Mouse (Mus musculus): Measurements from ENCODE around the gene Clcc1.

Clcc1 gene

DNA sequence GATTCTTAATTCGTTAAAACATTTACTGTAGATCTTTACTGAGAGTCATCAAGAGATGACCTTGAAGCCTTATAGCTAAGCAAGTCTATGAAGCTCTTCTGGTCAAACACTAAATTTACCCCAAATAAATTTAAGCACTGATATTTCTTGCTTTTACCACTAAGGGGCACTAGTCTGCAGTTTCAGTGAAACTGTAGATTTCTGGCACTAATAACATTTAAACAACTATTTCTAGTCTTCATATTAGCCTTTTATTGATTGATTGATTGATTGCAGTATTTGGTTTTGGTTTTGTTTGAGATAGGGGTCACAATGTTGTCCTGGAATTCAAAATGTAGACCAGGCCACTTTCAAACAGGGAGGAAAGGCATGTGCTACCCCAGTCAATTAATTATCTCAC, 47.5 kb downstream of the Clcc1 start:
- DNase-seq (ENCODE audit: low spot score) = no peak

DNA sequence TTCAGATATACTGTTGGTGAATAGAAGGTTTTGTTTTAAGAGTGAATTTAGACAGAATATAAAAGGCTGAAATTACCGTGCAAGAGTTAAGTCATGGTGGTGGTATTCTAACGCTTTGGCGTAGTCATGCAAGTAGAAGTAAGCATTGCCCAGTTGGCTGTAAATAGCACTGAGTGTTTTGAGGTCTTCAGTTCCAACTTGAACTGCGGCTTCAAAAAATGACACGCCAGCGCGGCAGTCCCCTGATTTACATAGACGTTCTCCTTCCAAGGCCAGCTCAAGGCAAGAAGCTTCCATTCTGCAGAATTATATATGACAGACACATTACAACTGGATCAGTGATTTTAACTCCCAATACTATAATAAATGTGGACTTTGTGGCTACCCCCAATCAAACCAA, 49.1 kb downstream of the Clcc1 start:
- no peak for DNase-seq (ENCODE audit: low spot score)

DNA sequence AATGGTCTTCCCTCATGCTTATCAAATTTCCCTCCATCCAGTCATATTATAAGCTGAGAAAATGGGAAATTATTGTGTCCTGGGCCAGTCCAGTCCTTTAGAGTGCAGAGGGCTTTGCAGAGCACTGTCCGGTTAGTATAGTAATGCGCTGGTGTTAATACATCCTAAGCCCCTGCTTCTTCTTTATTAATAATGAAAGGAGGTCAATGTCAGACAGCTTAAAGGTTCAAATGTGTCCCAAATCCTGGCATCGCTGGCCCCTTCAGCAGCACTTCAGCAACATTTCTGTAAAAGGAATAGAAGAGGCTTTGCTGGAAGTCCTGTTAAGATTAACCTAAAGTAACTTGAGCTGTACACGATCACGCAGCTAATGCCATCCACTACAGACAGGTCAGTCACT, 57.6 kb downstream of the Clcc1 start:
- no peak for DNase-seq (ENCODE audit: low spot score)

DNA sequence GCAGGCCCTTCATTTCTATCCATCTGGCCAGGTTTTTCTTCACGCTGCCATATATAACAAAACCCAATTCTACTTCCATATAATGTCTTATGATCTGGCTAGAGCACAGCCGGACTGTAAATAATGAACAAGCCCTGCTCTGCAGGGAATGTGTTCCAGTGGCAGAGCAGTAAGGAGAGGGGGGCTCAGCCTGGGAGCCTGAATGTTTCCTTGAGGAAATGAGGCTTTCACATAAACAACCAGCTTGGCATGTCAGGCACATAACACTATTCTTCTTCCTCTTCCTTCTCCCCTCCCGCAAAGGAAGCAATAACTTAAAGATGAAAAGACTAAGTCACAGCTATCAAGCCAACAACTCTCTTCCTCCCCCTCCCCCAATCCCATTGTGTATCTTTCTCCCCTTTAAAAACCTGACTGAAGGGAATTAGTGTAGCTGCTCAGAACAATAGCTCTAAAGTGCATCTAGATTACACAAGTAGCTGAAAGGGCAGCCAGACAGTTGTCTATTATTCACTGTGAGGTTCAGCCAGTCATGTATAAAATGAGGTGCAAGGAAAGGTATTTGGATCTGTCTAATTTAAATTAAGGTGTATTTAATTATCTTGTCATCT, 59.5 kb downstream of the Clcc1 start:
- peak; percentile 23 for DNase-seq (ENCODE audit: low spot score)

DNA sequence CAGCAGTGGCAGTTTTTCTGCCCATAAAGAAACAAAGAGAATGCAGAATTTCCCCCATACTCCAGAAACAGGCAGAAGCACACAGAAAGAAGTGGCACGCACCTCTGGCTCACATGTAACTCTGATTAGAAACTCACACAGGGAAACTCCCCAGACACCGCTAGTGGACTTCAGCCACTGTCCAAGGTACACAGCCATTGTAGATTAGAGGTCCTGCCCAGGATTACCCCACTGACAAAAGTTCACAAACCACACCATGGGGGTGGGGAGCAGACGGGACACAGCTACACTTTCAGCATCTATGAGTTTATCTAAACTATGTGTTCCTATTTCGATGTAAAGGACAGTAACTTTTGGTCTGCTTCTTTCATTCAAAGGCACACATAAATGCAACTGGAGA, 61.1 kb downstream of the Clcc1 start:
- DNase-seq (ENCODE audit: low spot score) = peak; percentile 79

DNA sequence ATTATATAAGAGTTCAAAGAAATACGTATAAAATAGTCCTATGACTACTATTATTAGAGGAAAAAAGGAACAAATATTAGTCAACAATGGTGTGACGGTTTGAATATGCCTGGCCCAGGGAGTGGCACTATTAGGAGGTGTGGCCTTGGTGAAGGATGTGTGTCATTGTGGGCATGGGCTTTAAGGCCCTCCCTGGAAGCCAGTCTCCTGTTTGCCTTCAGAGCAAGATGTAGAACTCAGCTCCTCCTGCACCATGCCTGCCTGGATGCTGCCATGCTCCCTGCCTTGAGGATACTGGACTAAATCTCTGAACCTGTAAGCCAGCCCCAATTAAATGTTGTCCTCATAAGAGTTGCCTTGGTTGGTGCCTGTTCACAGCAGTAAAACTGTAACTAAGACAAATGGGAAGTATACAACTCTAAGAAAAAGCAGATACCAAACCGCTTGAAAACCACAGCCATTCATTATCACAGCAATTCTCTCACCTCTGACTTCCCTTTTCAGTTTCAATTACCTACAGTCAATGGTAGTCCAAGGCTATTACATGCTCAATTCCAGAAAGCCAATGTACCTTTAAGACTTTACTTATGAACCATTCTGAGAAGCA, 64.3 kb downstream of the Clcc1 start:
- no peak for DNase-seq (ENCODE audit: low spot score)

DNA sequence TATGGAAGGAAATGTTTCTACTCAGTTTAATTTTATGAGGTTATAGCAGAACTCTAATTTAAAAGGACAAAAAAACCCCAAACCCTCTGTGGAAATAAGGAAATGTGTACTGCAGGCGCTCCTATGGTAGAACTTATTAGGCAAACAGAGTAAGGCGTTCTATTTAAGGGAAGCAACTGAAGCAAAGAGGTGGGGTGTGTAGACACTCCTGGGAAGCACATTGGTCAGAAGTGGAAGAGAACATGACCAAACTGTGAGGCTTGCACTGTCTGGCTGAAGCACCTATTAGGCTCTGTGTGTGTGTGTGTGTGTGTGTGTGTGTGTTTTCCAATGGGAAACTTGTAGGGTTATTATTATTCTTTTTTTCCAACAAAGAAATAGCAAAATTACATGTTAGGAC, 65.6 kb downstream of the Clcc1 start:
- no peak for DNase-seq (ENCODE audit: low spot score)

DNA sequence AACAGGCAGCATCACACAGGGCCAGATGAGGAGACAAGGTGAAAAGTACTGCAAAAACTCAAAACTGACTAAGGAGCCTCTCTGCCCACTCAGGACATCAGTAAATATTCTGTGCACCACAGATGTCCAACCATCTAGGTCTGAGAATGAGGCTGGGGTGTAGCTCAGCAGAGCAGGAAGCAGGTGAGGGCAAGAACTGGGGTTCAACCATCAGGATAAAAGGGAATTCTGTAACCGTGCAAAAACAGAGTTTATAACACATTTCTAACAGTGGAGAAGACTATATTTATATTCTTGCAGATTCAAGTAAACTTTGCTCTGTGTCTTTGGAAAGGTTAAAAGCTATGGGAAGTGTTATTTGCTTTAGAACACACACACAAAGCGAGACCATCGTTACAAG, 66.0 kb downstream of the Clcc1 start:
- no peak for DNase-seq (ENCODE audit: low spot score)

DNA sequence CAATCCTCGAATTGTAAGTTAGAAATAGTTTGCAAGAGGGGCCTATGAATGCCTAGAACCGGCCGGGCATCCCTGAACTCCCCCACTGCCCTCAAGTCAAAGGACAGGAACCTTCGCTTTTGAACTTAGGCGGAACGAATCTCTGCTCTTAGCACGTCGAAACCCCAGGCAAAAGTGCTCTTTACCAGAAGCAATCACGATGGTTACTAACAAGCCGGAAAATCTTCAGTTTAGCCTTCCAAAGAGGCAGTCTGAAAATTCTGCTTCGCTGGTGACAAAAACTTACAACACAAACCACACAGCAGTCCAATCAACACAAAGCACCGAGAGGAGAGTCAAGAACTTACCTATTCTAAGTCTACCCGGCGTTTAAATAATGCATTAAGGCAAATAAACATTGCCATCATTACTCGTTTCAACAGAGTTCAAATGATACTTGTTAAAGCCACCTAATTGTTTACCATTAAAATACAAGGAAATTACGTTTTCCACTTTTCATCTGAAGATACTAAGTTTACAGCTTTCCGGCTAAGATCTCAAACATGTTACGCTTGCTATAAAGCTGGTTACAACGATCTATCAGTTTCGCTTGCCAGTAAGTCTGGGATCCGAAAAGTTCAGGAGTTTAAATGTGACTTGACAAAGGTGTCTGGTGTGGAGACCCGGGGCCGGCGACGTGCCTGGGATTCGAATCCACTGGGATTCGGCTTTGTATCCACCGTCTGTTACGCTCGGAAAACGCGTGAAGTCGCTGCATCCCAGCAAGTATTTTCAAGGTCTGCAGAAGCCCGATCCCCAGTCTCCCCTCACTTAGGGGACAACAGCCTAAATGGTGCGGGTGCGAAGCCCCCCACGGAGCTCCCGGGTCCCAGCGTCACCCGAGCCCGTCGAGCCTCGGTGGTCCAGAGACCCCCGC, 67.6 kb downstream of the Clcc1 start:
- DNase-seq (ENCODE audit: low spot score) = no peak

DNA sequence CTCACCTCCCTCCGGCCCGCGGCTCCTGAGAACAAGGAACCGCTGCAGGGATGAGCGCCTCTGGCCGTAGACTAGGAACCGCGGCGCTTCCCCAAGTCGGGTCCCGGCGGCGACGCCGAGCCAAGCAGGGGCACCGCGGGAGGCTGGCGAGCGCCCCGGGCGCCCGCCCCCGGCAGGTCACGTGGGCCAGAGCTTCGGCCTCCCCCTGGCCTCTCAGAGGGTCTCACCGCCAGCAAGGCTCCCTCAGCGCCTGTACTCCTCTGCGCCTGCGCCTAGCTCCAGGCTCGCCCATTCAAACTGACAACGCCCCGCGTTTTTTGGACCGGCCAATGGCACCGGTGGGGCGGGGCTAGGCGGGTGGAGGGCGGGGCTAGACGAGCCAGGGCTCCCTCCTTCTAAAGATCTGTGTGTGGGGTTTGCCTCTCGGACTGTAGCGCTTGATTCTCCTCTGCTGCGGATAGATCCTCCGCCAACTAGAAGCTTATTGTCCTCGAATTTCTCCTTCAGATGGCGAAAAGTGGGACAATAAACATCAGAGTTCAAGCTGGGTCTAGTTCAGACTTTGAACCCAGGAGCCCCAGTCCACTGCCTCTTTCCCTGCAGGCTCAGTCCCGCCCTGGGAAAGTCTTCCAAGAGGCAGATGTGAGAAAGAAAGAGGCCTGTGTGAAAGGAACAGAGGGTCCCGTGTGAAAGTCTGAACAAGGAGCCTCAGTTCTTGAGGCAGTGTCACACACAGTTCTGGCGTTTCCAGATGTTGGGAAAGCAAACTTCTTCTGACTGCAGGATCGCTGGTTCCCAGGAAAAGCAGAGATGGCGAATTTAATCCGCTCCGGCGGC, 68.5 kb downstream of the Clcc1 start, which contains the start of gene Gpsm2:
TSS of gene Gpsm2 (minus strand) at position 274 of the 837 bp plus-strand sequence.
- DNase-seq (ENCODE audit: low spot score) = peak; percentile 99

DNA sequence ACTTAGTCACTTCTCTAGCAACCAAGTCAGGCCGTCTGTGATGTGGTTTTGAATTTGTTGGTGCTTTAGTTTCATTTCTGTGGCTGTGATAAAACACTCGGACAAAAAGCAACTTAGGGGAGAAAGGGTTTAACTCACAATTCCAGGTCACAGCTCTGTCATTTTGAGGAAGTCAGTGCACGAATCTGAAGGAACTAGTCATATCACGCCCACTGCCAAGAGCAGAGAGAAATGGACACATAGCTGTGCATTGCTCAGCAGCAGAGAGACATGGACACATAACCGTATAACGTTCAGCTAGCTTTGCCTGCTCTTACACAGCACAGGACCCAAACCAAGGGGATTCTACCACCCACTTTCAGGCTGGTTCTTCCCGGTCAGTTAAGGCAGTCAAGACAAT, 72.7 kb downstream of the Clcc1 start:
- DNase-seq (ENCODE audit: low spot score) = no peak

DNA sequence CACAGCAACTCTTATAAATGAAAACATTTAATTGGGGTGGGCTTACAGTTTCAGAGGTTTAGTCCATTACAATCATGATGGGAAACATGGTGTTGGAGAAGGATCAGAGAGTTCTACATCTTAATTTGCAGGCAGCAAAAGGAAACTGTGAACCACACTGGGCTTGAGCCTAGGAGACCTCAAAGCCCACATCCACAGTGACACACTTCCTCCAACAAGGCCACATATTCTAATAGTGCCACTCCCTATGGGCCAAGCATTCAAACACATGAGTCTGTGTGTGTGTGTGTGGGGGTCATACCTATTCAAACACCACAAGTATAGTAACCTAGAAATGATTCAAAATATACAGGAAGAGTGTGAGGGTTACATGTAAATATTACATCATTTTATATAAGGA, 73.6 kb downstream of the Clcc1 start:
- no peak for DNase-seq (ENCODE audit: low spot score)

DNA sequence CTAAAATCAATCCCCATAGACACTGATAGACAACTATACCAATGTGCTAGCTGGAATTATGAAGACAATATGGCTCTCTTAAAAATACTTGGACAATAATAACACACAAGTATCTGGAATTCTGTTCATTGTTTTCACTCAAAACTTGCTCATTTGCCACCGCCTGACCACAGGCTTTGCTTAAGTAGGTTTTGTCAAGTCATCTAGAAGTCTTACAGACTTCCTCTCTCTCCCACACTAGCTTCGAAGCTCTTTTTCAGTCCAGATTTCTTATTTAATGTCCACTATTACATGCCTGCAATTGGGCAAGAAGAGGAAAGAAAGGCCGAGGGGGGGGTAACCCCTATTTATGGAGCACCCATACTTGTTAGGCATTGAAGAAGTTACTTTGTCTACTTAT, 74.1 kb downstream of the Clcc1 start:
- DNase-seq (ENCODE audit: low spot score) = no peak
